Mouse (Mus musculus): ENCODE data around the gene Hist2h2bb.

- TF ChIP-seq POLR2A (IDR thresholded peaks at IDR 0.05; ENCODE audit: low read depth, low read length) (no peak), CTCF (IDR thresholded peaks at IDR 0.05; ENCODE audit: borderline replicate concordance, insufficient read depth, low read length) (no peak)
Observed at GRCm38 (mm10) chr3:96230910-96231757, 38.4 kb upstream of the Hist2h2bb start.
